24 mouse cellular contexts compared by ENCODE assay signal in genomic region chr11:30483286-30483685, GRCm38 (mm10). TPM values are rescaled to one million over a fixed set of nuclear protein-coding genes. Genes with fewer than 3 reads are reported as not detected.
DNase-seq lines count a peak whose midpoint lies in the region; ATAC-seq and TF ChIP-seq lines count a peak whose summit lies in the region.
"Had no signal": no experiment of that assay in that cellular context is flagged by ENCODE, and none has a peak within 500 bp of the region (broad histone marks: within the 10 kb centered on the region; RNA-seq: fewer than 3 reads in every experiment).

No protein-coding gene starts in this region.

- H3K4me3 ChIP-seq in heart, postnatal 0 days (ENCODE audit: low read depth, low read length) = no peak overlapping the region
- no peak overlapping the region for H3K4me3 ChIP-seq in testis, adult 2 months (ENCODE audit: control insufficient read depth, low read depth, low read length)
- H3K4me3 ChIP-seq in hindbrain, embryonic 11.5 days (ENCODE audit: low read depth, low read length) = no peak overlapping the region
- H3K4me3 ChIP-seq: embryonic facial prominence, embryonic 10.5 days; forebrain, embryonic 13.5 days; heart, embryonic 12.5 days; intestine, embryonic 15.5 days had no signal

- no peak overlapping the region for H3K4me2 ChIP-seq in heart, postnatal 0 days (ENCODE audit: low read depth, low read length)
- H3K4me2 ChIP-seq in hindbrain, embryonic 11.5 days (replicated peaks; ENCODE audit: low read depth, low read length) = no peak overlapping the region
- H3K4me2 ChIP-seq: forebrain, embryonic 13.5 days; heart, embryonic 12.5 days; hindbrain, embryonic 14.5 days; intestine, embryonic 15.5 days had no signal

- TF ChIP-seq POLR2A in testis, adult 2 months (IDR thresholded peaks at IDR 0.05; ENCODE audit: control insufficient read depth, low read depth, low read length) = no peak

- no peaks in the 10 kb centered on the region for H3K9me3 ChIP-seq in heart, postnatal 0 days (replicated peaks; ENCODE audit: control insufficient read depth, low read length)
- H3K9me3 ChIP-seq in hindbrain, embryonic 11.5 days (ENCODE audit: control insufficient read depth, low read length) = no peaks in the 10 kb centered on the region
- H3K9me3 ChIP-seq: embryonic facial prominence, embryonic 10.5 days; forebrain, embryonic 13.5 days; heart, embryonic 12.5 days; intestine, embryonic 15.5 days had no signal

- H3K27ac ChIP-seq in heart, postnatal 0 days (ENCODE audit: low read depth) = no peak overlapping the region
- H3K27ac ChIP-seq in testis, adult 2 months (ENCODE audit: control insufficient read depth, insufficient read depth, low read depth, low read length) = peak overlapping the region; percentile 6; the same call in 1 of the 2 replicates
- no peak overlapping the region for H3K27ac ChIP-seq in hindbrain, embryonic 11.5 days (ENCODE audit: low read depth, low read length)
- H3K27ac ChIP-seq: embryonic facial prominence, embryonic 10.5 days; forebrain, embryonic 13.5 days; hindbrain, embryonic 14.5 days; intestine, embryonic 15.5 days had no signal

- no peak overlapping the region for H3K9ac ChIP-seq in heart, postnatal 0 days (replicated peaks; ENCODE audit: low read depth, low read length)
- H3K9ac ChIP-seq in hindbrain, embryonic 11.5 days (ENCODE audit: low read depth, low read length) = no peak overlapping the region
- H3K9ac ChIP-seq: forebrain, embryonic 13.5 days; forebrain, postnatal 0 days; heart, embryonic 12.5 days; hindbrain, embryonic 14.5 days; intestine, embryonic 15.5 days had no signal

- no peaks in the 10 kb centered on the region for H3K4me1 ChIP-seq in heart, postnatal 0 days (ENCODE audit: control insufficient read depth, insufficient read depth)
- no peaks in the 10 kb centered on the region for H3K4me1 ChIP-seq in testis, adult 2 months (ENCODE audit: control insufficient read depth, insufficient read depth, low read length)
- no peaks in the 10 kb centered on the region for H3K4me1 ChIP-seq in hindbrain, embryonic 11.5 days (replicated peaks; ENCODE audit: control insufficient read depth, insufficient read depth, low read length)
- H3K4me1 ChIP-seq: embryonic facial prominence, embryonic 10.5 days; forebrain, embryonic 13.5 days; heart, embryonic 12.5 days; intestine, embryonic 15.5 days had no signal

- no peaks in the 10 kb centered on the region for H3K36me3 ChIP-seq in heart, postnatal 0 days (replicated peaks; ENCODE audit: control insufficient read depth, insufficient read depth, low read length)
- H3K36me3 ChIP-seq in testis, adult 2 months (ENCODE audit: control insufficient read depth, insufficient read depth, low read length) = no peaks in the 10 kb centered on the region
- no peaks in the 10 kb centered on the region for H3K36me3 ChIP-seq in hindbrain, embryonic 11.5 days (ENCODE audit: control insufficient read depth, insufficient read depth, low read length)
- H3K36me3 ChIP-seq: embryonic facial prominence, embryonic 10.5 days; heart, embryonic 12.5 days; intestine, embryonic 15.5 days had no signal

- TF ChIP-seq EP300 in heart, postnatal 0 days (IDR thresholded peaks at IDR 0.05; ENCODE audit: low read depth) = no peak

- 68% methylated on average over 4 of the region's 4 CpGs for WGBS in heart, postnatal 0 days
- 92% methylated on average over 4 of the region's 4 CpGs for WGBS in hindbrain, embryonic 11.5 days

- DNase-seq in adrenal gland, adult 2 months = peak; percentile 9
- DNase-seq in adrenal gland, postnatal 36 days = no peak
- DNase-seq in heart, postnatal 0 days (ENCODE audit: low spot score) = peak; percentile 7
- no peak for DNase-seq in heart, adult 11 months
- DNase-seq in testis, postnatal 14 days (ENCODE audit: low spot score) = no peak
- no peak for DNase-seq in hindbrain, embryonic 11.5 days (ENCODE audit: low spot score)
- DNase-seq: adrenal gland, adult 8-10 months; B cell, adult 2 months; cerebellum, adult 2 months; cerebellum, postnatal 10 days; forebrain, postnatal 0 days; gastrocnemius, postnatal 14 days; kidney, adult 2 months had no signal

- no peaks in the 10 kb centered on the region for H3K27me3 ChIP-seq in heart, postnatal 0 days (ENCODE audit: control insufficient read depth, insufficient read depth, low read length)
- no peaks in the 10 kb centered on the region for H3K27me3 ChIP-seq in testis, adult 2 months (ENCODE audit: control insufficient read depth, insufficient read depth, low read length)
- no peaks in the 10 kb centered on the region for H3K27me3 ChIP-seq in hindbrain, embryonic 11.5 days (ENCODE audit: control insufficient read depth, insufficient read depth, low read length)
- H3K27me3 ChIP-seq: forebrain, embryonic 13.5 days; heart, embryonic 12.5 days; intestine, embryonic 15.5 days had no signal

- TF ChIP-seq CTCF in heart, postnatal 0 days (IDR thresholded peaks at IDR 0.05; ENCODE audit: low read depth) = no peak
- TF ChIP-seq CTCF in testis, adult 2 months (IDR thresholded peaks at IDR 0.05; ENCODE audit: control insufficient read depth, insufficient read depth, insufficient replicate concordance, low read depth, low read length) = no peak

- no peak for ATAC-seq in heart, postnatal 0 days (ENCODE audit: insufficient read depth, low read depth)
- ATAC-seq in hindbrain, embryonic 11.5 days (ENCODE audit: low FRiP score) = no peak
- ATAC-seq: CD4-positive, CD25-positive, alpha-beta regulatory T cell, adult 4 months; forebrain, embryonic 13.5 days; forebrain, postnatal 0 days; intestine, embryonic 15.5 days had no signal

RNA-seq across cellular contexts. Expression of gene 4930505A04Rik, which starts 11.7 kb away (rescaled TPM):
- under 1 TPM in 1 of 2 experiments, not detected in 1; 0.55 TPM for total RNA-seq in adrenal gland, adult 2 months (2021)
- not detected in 2 replicates for polyA plus RNA-seq in adrenal gland, adult 2 months (2012; rRNA removed)
- total RNA-seq in adrenal gland, postnatal 36 days (2021) = under 1 TPM in 1 of 2 experiments, not detected in 1; 0.43 TPM
- not detected in 2 replicates for total RNA-seq in heart, postnatal 0 days (2014; rRNA removed; ENCODE audit: low replicate concordance)
- polyA plus RNA-seq in heart, postnatal 0 days (2015; fragmentation: Nextera tagmentation; extraction: Ambion mirVana) = not detected in 2 replicates
- polyA plus RNA-seq in testis, adult 2 months (2012; rRNA removed) = 61.7 and 84.5 TPM in 2 replicates
- 0.28 TPM in 1 of 2 replicates, not detected in the other for polyA plus RNA-seq in hindbrain, embryonic 11.5 days (2014; fragmentation: Nextera tagmentation; extraction: Ambion mirVana)
- total RNA-seq: gastrocnemius, adult 18-20 months; gastrocnemius, postnatal 14 days; hematopoietic stem cell, adult 5-6 weeks; MEL had no signal
- polyA plus RNA-seq: CD4-positive, CD25-positive, alpha-beta regulatory T cell, adult 4 months; embryonic facial prominence, embryonic 10.5 days; forebrain, embryonic 13.5 days; heart, embryonic 12.5 days; heart, embryonic 16.5 days; intestine, embryonic 15.5 days had no signal

Comparison
In these comparisons a context has a peak if more than half of its experiments do, and no peak if none do; other contexts are left out.
1. DNase-seq: peak in adrenal gland, adult 2 months (single experiment) and heart, postnatal 0 days (single experiment); none in adrenal gland, postnatal 36 days (0 of 2), heart, adult 11 months (single experiment), testis, postnatal 14 days (single experiment) and hindbrain, embryonic 11.5 days (single experiment).
2. RNA of gene 4930505A04Rik, which starts 11.7 kb away (polyA plus RNA-seq): 61.7 to 84.5 TPM in testis, adult 2 months; 0.28 TPM in hindbrain, embryonic 11.5 days, not detected in adrenal gland, adult 2 months and not detected in heart, postnatal 0 days; every median in the first group is over 10 times any median in the second.